Mouse (Mus musculus) erythroblast, embryonic 14.5 days (primary cell): ENCODE results near the gene Gm17617.

ENCODE experiments used
- GATA1 ChIP-seq: IDR thresholded peaks from 2 replicates; pipeline ENCODE4 v1.6.1; 2012; ENCODE audit warnings: low read length, inconsistent platforms, mixed read lengths
- TAL1 ChIP-seq: IDR thresholded peaks from 3 replicates; pipeline ENCODE4 v1.6.1; 2012; ENCODE audit warnings: low read length, inconsistent platforms, mixed read lengths

DNA sequence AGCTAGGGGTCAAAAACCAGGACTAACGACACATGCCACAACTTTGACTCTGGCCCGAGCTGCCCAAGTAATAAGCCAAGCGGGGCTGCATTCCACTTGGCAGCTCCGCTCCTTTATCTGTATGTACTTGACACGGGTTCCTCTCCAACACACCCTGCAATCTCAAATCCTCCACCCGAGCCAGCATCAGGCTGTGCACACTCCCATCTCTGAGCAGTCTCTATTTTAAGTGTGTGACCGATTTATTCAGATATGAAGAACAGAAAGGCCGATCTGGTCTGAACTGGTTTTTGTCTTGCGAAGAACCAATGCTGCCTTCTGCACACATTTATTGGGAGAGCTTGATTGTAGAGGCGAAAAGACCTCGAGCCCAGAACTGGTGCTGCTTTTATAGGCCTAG is 31.7 kb downstream of the Gm17617 start:
- no peak for TF ChIP-seq GATA1
- TF ChIP-seq TAL1 = no peak
